Mouse (Mus musculus) heart, adult 2 months (tissue): ENCODE measurements around the gene Zbtb34.

Experiments
- CTCF ChIP-seq: fragments of 200-600 bp; IDR thresholded peaks from 2 replicates; pipeline ENCODE4 v1.8.1; 2022; ENCODE audit warnings: antibody characterized with exemption, mild to moderate bottlenecking, moderate library complexity
- EP300 ChIP-seq: fragments of 200-500 bp; IDR thresholded peaks from 2 replicates; pipeline ENCODE4 v1.6.1; 2011; ENCODE audit warnings: low read depth, low read length, control low read depth; ENCODE audit not compliant: insufficient read depth
- POLR2A ChIP-seq: fragments of 200-500 bp; IDR thresholded peaks from 2 replicates; pipeline ENCODE4 v1.6.1; 2011; ENCODE audit warnings: mild to moderate bottlenecking, low read depth, low read length, control low read depth; ENCODE audit not compliant: insufficient read depth

- no peak for TF ChIP-seq CTCF
- no peak for TF ChIP-seq POLR2A
- TF ChIP-seq EP300: no peak
These were observed 44.8 kb upstream of the Zbtb34 start for GRCm38 (mm10) chr2:33475961-33476360.
